Mouse (Mus musculus) erythroblast, adult 5-6 weeks (primary cell): ENCODE results near the gene Gsk3b. TPM values are rescaled to one million over a fixed set of nuclear protein-coding genes. Genes with fewer than 3 reads are reported as not detected.
"Not testable (repeated sequence)": the region's sequence is repeated elsewhere in the genome, so short reads cannot be mapped to it uniquely, and the experiment has no call there.

ENCODE experiments used
- ATAC-seq: replicated peaks from 2 replicates; pipeline ENCODE4 v1.8.0; 2016; ENCODE audit warnings: moderate number of reproducible peaks, mild to moderate bottlenecking, moderate TSS enrichment, inconsistent platforms; ENCODE audit not compliant: poor library complexity, low FRiP score, severe bottlenecking
- total RNA-seq, 2 experiments: library from RNA; stranded (forward) in 1 of 2; stranded (reverse) in 1 of 2; fragments of 150-400 nt in 1 of 2; fragments of 200-764, 138-1000 nt in 1 of 2; gene quantifications; 2 replicates each; pipeline versions ENCODE4 v1.2.3 to v1.2.4; 2015 to 2017; ENCODE audit warnings: low replicate concordance in 2 of 2

Gsk3b gene
- total RNA-seq, 2 experiments from 2014 or later, result 13.1 to 17.9 TPM

DNA sequence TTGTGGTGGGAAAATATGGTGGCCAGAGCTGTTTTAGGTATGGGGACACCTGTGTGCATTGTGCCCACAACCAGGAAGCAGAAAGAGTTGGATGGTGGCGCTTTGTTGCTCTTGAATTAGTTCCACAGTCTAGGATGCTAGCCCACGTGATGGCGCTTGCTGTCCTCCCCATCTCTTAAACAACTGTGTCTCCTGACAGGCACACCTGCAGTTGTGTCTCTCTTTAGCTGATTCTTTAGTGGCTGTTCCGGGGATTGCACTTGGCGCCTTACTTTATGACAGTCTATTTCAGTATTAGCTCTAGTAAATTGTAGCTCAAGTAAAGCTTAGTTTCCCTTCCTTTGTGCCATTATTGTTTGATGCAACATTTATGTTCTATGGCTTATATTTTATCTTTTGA is 80.2 kb downstream of the Gsk3b start:
- no peak for ATAC-seq

DNA sequence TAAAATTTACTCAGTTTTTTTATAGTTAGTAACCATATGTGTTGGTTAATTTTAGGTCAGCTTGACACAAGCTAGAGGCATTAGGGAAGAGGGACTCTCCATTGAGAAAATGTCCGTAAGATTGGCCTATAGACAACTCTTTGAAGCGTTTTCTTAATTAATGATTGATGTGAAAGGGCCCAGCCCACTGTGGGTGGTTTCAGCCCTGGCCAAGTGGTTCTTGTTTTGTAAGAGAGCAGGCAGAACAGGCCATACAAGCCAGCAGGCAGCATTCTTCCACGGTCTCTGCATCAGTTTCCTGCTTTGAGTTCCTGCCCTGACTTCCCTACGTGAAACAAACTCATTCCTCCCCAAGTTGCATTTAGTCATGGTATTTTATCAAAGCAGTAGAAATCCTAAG is 90.3 kb downstream of the Gsk3b start:
- no peak for ATAC-seq

GRCm38 (mm10) chr16:38181421-38181820 is 92.6 kb downstream of the Gsk3b start:
- no peak for ATAC-seq

DNA sequence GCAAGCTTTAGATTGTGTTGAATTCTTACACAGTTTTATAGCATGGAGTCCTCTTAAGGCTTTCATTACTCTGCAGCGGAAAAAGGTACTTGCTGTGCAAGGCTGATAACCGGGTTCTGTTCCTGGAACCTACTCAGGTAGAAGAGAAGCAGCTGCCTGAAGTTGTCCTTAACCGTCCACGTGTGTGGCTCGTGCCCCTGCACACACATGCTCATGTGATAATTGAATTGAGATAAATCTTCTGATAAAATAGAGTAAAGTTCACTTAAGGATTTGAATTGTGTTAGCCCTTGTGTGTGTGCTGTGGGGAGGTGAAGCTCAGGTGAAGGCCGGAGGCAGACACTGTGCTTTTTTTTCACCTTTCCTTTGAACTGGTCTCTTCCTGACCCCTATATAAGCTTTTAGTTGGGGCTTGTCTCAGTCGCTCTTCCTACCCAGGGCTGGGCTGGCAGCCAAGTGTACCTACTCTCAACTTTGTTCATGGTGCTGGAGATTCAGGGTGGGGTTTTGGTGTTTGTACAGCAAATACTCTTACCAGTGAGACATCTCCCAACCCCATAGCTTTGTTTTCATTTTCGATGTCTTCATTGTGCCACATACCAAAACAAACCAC is 96.0 kb downstream of the Gsk3b start:
- ATAC-seq, result no peak

DNA sequence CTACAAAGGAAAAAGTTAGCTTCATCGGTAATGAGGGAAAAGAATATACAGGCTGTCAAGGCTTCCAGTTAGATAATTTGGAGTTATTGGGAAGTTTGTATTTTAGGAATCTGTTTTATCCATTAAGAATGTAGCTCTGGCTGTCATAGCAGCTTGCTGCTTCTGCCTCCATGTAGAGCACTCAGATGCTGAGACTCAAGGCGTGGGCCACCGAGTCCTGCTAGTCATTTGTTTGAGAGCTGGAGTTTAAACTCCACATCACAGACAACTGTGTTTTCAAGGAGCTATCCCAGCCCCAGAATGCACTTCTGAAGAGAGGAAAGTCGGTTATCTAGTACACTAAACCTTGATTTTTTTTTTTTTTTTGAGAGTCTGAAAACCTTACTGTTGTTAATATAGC is 101.2 kb downstream of the Gsk3b start:
- no peak for ATAC-seq

- no peak for ATAC-seq
Observed at GRCm38 (mm10) chr16:38190531-38190930, 101.7 kb downstream of the Gsk3b start.

GRCm38 (mm10) chr16:38191460-38191859 is 102.7 kb downstream of the Gsk3b start:
- ATAC-seq, result no peak

- no peak for ATAC-seq
Observed at GRCm38 (mm10) chr16:38192640-38193039, 103.8 kb downstream of the Gsk3b start.

DNA sequence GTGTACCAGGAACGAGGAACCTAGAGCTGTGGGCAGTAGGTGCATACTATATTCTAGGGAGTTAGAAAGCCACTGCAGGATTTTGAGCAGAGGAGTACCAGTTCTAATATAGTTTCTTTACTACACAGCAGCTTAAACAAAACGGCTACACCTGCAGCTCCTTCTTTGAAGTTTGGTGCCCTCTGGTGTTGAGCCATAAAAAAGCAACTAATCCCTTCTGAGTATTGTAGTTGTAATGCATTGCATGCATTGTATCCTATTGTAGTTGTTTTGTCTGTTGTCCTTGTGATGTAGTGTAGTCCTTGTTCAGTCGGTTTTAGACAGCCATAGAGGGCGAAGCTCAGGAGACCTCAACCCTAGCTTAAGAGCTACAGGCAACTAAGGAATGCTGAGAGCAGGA is 108.5 kb downstream of the Gsk3b start:
- peak; percentile 65; the same call in 1 of the 2 replicates for ATAC-seq

GRCm38 (mm10) chr16:38205272-38205671 is 116.5 kb downstream of the Gsk3b start:
- no peak for ATAC-seq

DNA sequence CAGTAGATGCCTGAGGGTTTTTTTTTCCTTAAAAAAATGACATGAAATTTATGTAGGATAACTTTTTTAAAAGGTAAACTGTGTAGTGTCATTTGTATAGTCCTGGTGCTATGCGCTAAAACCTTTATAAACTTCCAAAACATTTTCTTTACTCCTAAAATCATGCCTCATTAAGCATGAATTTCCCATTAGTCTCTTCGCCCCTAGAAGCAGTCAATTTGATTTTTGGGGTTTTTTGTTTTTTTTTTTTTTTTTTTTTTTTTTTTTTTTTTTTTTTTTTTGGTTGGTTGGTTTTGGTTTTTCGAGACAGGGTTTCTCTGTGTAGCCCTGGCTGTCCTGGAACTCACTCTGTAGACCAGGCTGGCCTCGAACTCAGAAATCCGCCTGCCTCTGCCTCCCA is 133.7 kb downstream of the Gsk3b start:
- not testable (repeated sequence) for ATAC-seq

GRCm38 (mm10) chr16:38236936-38237585 is 148.3 kb downstream of the Gsk3b start:
- no peak for ATAC-seq

- peak; percentile 63 for ATAC-seq
Observed at GRCm38 (mm10) chr16:38239729-38240128, 150.9 kb downstream of the Gsk3b start.

- no peak for ATAC-seq
Observed at GRCm38 (mm10) chr16:38240167-38240566, 151.4 kb downstream of the Gsk3b start.

- no peak for ATAC-seq
Observed at GRCm38 (mm10) chr16:38244111-38244510, 155.3 kb downstream of the Gsk3b start.

DNA sequence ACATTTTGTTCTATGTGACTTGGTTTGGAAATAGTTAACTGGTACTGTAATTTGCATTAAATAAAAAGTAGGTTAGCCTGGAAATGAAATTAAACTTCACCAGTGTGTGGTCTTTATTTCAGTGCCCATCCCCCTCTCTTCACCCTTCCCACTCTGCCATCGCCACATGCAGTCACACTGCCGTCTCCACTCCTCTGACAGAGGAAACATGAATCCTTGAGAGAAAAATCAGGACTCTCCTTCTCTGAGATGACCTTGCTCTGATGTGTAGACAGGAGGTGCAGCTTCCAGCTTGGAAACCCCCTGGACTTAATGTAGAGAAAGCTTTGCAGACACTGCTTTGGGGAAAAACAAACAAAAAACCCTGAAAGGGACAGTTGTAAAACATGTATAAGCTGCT is 156.6 kb downstream of the Gsk3b start:
- no peak for ATAC-seq

GRCm38 (mm10) chr16:38245849-38246585 is 157.2 kb downstream of the Gsk3b start:
- no peak for ATAC-seq

GRCm38 (mm10) chr16:38248331-38248961 is 159.6 kb downstream of the Gsk3b start:
- no peak for ATAC-seq

- no peak for ATAC-seq
Observed at GRCm38 (mm10) chr16:38250467-38250866, 161.7 kb downstream of the Gsk3b start.

- ATAC-seq, result no peak
Observed at GRCm38 (mm10) chr16:38254001-38254400, 165.2 kb downstream of the Gsk3b start.

DNA sequence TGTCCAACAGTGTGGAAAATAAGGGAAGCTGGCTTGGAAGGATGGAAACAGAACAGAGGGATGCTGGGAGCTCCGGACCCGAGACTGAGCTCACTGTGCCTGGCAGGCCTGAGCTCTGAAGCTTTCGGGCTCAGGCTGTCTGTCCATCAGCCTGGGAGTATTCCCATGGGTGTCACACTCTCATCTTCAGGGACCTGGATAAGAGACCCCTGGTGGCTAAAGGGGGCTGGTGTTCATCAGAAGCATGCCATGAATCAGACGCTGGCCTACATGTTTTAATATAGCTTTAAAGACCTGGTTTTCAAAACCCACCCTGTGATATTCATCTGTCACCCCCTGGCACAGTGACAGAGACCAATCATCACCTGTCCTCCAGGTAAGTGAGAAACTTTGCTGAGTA is 166.3 kb downstream of the Gsk3b start:
- ATAC-seq, result no peak
